Mouse (Mus musculus): Measurements from ENCODE around the gene Dus3l. TPM values are rescaled to one million over a fixed set of nuclear protein-coding genes. Genes with fewer than 3 reads are reported as not detected.

Gene Dus3l
- 10 to 100 TPM; 27.6 to 34.5 TPM for total RNA-seq (2021)
- long read RNA-seq, experiment 1, transcript Dus3l-201 (13 exons, 2,025 nt): major isoform, 37 of 53 reads
- long read RNA-seq, experiment 1, partial matches to known transcripts: 10 of 53 reads
- long read RNA-seq, experiment 1, other reads (novel, unspliced or antisense): 5 of 53 reads
- long read RNA-seq, experiment 2, transcript Dus3l-201 (13 exons, 2,025 nt): major isoform, 19 of 31 reads
- long read RNA-seq, experiment 2, partial matches to known transcripts: 5 of 31 reads
- long read RNA-seq, experiment 2, other reads (novel, unspliced or antisense): 5 of 31 reads

GRCm38 (mm10) chr17:56764474-56765354, at the start of gene Dus3l:
TSS of gene Dus3l (plus strand) at chr17:56764757.
- peak; percentile 86 for DNase-seq

GRCm38 (mm10) chr17:56715360-56715759, 49.2 kb upstream of the Dus3l start:
- no peak for DNase-seq

- no peak for DNase-seq
These were observed 48.5 kb upstream of the Dus3l start for GRCm38 (mm10) chr17:56715914-56716654.

GRCm38 (mm10) chr17:56716655-56717362, 47.7 kb upstream of the Dus3l start:
- peak; percentile 97 for DNase-seq

GRCm38 (mm10) chr17:56717363-56718058, 47.0 kb upstream of the Dus3l start, which contains the start of the genes Ndufa11 and Vmac:
TSS of gene Ndufa11 (plus strand) at chr17:56717767.
TSS of gene Vmac (minus strand) at chr17:56718022.
- peak; percentile 97 for DNase-seq

- peak; percentile 72 for DNase-seq
These were observed 42.1 kb upstream of the Dus3l start for GRCm38 (mm10) chr17:56722441-56722840.

GRCm38 (mm10) chr17:56723419-56724161, 41.0 kb upstream of the Dus3l start:
- no peak for DNase-seq

- DNase-seq: no peak
These were observed 37.4 kb upstream of the Dus3l start for GRCm38 (mm10) chr17:56727029-56727649.

GRCm38 (mm10) chr17:56727659-56728058, 36.9 kb upstream of the Dus3l start:
- DNase-seq: no peak

GRCm38 (mm10) chr17:56728117-56728516, 36.4 kb upstream of the Dus3l start:
- no peak for DNase-seq

- no peak for DNase-seq
These were observed 35.4 kb upstream of the Dus3l start for GRCm38 (mm10) chr17:56729151-56729550.

GRCm38 (mm10) chr17:56729656-56730055, 34.9 kb upstream of the Dus3l start:
- no peak for DNase-seq

GRCm38 (mm10) chr17:56736534-56736933, 28.0 kb upstream of the Dus3l start:
- DNase-seq: peak; percentile 7

- DNase-seq: peak; percentile 49
These were observed 26.3 kb upstream of the Dus3l start for GRCm38 (mm10) chr17:56738221-56738620.

GRCm38 (mm10) chr17:56740118-56740787, 24.3 kb upstream of the Dus3l start:
- DNase-seq: peak; percentile 30

- DNase-seq: no peak
These were observed 23.8 kb upstream of the Dus3l start for GRCm38 (mm10) chr17:56740788-56741160.

GRCm38 (mm10) chr17:56744173-56744572, 20.4 kb upstream of the Dus3l start:
- DNase-seq: no peak

- DNase-seq: peak; percentile 56
These were observed 13.0 kb upstream of the Dus3l start for GRCm38 (mm10) chr17:56751404-56752072.

- DNase-seq: no peak
These were observed 11.1 kb upstream of the Dus3l start for GRCm38 (mm10) chr17:56753452-56753851.
